Mouse (Mus musculus): ENCODE measurements around the gene Nelfb.
A peak's percentile ranks its signal among the peaks of the same experiment; 100 is the strongest.

Nelfb gene

DNA sequence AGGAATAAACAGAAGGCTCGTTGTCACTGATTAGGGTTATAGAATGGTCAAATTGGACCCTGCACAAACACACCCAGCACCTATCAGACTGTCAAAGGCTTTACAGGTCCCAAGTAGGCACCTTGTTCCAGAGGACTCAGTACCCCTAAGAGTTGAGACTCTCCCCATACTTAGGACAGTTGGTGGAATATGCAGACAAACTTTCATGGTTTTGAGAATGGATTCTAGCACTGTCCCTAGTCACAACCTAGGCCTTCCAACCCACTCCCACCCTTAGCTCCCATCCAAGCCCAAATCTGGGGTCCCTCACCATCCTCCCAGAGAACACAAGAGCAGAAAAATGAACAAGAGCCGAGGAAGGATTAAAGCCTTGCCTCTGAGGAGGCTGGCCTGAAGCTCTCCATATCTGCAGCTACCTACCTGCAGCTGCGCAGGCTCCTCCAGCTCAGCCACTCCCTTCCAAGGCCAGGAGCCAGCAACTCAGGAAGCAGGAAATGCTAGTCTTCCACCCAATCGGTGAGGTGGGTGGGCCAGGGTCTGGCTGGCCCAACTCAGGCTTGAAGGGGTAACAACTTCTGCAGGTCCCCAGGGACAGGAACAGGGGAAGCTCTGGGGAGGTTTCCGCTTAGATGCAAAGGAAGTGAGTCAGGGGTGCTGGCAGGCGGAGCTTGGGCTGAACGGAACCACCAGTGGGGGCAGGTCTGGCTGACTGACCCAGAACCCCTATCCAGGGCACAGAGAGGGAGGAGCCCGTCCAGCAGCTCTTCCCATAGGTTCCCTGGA lies 14.9 kb downstream of the Nelfb start, which contains the start of gene Tor4a:
Tor4a (minus strand) TSS at position 715 of the 783 bp plus-strand sequence.
- peak; percentile 71 for DNase-seq (ENCODE audit: low spot score)

DNA sequence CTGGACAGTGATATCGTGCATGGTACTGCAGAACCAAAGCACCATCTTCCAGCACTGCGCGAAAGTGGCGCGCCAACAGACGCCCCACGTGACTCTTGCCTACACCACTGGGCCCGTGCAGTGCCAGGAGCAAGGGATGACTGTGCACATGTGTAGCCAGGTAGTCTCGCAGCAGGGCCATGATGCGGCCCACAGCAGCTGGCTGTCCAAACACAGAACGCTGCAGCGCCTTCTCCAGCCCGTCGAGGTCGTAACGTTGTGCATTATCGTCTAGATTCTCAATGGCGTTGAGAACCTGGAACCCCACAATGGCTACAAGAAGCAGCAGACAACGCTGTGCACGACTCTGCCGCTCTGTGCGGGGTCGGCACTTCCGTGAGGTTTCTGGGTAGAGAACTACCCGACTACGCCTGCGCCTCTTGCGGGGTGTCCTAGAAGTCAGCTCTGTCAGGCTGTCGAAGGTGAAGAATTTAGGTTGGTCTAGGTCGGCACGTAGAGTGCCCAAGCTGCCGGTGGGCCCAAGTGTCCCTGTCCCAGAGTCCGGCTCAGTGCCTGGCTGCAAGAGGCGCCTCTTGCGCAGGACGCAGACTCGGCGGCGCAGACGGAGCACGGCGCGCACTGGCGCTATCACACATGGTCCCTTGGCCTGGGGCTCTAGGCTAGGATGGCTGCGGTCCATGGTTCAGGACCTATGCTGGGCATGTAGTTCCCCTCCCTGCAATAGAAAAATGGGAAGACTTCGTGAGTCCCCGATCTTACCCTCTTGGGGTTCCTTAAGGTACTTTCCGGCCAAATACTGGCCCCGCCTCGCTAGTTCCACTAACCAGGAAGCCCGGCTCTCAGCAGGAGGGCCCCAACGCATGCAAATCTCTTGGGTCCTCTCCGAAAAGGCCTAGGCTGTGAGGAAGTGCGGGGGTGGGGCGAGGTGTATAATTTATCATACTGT lies 15.8 kb downstream of the Nelfb start:
- peak; percentile 64 for DNase-seq (ENCODE audit: low spot score)

DNA sequence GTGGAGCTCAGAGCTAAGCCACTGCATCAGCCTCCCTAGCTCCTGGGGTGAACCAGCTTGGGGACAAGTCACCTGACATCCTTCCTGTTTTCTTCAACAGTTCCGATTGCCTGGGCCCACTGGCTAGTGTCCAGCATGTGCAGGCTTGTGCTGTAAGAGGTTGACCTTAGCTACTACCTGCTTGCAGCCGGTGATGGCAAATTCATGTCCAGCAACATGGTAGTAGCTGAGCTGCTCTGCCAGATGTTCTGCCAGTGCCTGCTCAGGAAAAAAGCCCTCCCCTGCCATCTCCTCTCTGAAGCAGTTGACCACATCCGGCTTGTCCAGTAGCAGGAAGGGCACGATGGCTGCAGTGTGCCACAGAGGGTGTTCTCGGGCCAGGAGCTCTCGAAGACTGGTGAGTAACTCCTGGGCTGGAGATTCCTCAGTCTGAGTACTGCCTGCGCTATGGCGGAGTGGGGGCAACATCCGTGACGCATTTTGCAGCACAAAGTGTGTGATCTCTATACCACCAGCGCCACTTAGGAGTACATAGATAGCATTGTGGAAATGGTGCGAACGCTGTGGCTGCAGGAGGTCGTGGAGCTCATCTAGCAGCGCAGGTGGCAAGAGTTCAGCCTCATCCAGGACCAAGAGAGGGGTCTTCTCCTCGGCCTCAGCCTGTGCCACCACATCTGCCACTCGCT lies 16.7 kb downstream of the Nelfb start:
- DNase-seq (ENCODE audit: low spot score): no peak

DNA sequence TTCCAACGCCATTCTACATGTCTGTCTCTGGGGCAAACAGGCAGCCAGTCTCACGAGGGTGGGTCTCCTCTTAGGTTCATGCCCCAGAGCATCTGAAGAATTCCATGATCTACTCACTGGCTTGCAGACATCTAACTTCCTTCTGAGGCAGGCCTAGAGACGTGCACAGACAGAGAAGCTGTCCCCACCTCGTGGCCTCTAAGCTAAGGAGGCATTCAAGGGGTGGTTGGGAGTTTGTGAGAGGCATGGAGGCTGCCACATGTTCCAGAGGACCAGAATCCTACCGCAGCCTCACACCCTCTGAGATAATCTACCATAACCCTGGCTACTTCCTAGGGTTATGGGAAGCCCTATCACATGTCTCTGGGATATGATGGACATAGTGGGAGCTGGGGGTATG lies 17.3 kb downstream of the Nelfb start:
- DNase-seq (ENCODE audit: low spot score): no peak

DNA sequence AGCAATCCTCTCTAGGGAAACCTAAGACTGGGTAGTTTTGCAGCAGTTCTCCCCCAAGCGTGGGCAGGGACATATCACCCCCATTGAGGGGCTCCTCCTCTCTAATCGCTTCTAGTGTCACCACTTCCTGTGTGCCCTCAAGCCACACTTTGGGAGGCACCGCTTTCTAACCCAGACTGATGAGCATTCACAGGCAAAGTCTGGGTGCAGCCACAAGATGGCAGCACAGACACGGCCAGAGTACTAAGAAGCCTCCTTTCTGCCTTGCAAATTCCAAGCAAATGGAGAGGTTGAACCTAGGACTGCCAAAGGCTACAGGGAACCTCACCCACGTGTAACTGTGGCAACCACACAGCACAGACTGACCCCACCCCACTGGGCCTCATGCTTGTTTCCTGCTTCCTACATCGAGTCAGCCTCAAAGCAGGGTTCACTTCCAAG lies 17.9 kb downstream of the Nelfb start:
- DNase-seq (ENCODE audit: low spot score): peak; percentile 71

DNA sequence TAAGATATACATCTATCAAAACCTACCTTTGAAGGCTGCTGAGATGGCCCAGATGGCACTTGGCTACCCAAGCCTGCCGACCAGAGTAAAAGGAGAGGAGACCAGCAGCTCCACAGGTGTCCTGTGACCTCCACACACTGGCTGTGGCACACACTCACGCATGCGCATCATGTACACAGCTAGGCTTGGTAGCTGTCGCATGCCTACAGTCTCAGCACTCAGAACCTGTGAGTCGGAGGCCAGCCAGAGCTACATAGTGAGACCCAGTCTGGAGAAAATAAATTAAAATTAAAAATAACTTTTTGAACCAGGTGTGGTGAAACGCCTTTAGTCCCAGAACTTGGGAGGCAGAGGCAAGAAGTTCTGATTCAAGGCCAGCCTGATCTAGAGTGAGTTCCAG lies 23.4 kb downstream of the Nelfb start:
- DNase-seq (ENCODE audit: low spot score): no peak

DNA sequence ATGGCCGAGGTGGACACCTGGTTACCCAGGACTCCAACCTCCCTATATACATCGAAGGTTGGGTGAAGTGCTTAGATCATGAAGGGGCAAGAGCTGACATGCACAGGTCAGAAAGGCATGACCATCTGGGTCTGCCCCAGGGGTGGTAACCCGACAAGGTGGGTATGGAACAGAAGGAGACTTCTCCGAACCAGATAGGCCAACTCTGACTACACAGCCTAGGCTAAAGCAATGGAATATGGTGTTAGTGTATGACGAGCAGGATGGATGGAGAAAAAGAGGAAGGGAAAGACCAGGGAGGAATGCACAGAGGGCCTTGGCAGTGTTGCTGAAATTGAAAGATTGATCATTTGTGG lies 24.7 kb downstream of the Nelfb start:
- DNase-seq (ENCODE audit: low spot score): no peak

DNA sequence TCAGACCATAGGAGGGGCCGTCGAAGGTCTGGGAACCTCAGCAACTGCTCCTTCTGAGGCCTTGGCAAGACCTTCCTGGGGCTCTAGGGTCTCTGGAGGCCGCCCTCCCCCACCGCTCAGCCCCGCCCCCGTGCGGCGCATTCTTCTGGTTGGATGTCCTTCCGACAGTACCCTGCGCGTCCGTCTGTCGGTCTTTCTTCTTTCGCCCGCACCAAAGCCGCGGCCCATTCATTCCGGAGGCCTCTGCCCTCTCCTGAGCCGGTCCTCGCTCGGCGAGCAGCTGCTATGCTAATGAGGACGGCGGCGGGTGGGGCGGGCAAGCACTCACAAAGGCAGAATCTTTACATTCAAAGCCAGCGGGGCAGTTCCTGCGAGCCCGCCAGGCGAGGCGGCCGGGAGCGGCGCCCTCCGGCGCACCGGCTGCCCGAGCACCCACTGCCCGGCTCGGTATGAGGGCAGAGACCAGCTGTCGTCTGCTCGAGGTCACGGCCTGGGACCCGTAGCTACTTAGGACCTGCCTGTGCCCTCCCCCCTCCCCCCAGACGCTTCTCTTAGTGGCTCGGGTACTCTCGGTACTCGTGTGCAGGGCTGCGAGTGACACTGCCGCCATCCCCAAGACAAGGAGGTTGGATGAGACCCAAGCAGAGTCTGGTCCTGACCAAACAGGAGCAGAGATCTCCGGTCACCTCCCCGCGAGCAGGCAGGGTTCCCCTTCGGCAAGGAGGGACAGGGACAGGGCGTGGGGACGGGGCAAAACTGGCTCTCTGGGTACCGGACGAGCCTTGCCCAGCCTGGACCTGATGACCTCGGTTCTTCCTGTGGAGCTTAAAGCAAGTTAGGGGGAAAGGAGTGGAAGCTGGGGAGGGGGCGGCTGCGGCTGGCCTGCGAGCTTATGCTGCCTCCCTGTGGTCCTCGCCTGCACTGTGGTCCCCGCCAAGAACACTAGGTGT lies 25.4 kb downstream of the Nelfb start:
- DNase-seq (ENCODE audit: low spot score): no peak

DNA sequence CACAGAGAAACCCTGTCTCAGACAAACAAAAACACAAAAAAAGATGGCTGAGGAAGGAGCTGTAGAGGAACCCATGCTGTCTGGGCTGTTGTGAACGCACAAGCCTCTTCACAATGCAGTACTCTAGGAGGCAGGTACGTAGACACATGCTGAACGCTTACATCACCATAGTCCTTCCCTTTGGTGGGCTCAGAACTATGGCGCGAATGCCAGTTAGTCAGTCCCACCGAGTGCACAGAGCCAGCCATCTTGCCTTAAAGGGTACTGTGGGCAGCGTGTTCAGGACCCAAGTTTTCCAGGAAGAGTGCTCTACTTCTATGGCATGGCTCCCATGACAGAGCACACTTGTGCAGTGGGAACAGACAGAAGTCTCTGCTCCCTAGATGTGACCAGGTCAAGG lies 26.8 kb downstream of the Nelfb start:
- DNase-seq (ENCODE audit: low spot score): no peak

DNA sequence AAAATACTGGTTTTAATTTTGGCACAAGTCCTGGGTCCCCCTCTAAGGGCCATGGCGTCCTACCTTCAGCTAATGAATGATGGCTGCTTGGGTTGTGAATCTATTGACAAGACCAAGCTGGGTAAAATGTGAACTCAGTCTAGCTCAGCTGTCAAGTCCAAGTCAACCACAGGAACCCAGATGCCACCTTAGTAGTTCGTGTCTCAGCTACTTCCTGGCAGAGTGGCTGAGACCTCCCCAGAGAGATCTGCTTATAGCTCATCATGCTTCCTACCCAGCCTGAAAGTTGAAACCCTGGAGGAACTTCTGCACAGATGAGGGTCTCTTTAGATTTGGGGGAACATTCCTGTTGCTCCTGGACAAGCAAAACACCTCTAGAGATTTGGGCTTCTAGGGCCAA lies 28.0 kb downstream of the Nelfb start:
- no peak for DNase-seq (ENCODE audit: low spot score)

DNA sequence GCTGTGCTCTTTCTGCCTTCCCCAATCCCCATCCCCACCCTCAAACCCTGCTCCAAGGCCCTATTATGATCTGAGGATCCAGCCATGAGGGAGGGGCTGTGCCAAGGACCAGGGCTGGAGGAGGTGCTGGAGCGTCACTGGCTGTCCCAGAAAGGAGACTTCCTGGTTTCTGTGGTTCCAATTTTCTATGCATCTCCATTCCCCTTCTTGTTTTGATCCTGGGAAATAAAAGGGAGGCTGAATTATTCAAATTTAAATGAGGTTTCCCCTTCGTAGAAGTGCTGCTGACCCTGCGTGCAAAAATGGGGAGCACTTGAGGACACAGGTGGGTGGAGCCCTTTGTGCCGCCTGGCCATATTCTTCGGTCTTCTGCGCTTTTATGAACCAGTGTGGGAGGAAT lies 28.6 kb downstream of the Nelfb start:
- no peak for DNase-seq (ENCODE audit: low spot score)

DNA sequence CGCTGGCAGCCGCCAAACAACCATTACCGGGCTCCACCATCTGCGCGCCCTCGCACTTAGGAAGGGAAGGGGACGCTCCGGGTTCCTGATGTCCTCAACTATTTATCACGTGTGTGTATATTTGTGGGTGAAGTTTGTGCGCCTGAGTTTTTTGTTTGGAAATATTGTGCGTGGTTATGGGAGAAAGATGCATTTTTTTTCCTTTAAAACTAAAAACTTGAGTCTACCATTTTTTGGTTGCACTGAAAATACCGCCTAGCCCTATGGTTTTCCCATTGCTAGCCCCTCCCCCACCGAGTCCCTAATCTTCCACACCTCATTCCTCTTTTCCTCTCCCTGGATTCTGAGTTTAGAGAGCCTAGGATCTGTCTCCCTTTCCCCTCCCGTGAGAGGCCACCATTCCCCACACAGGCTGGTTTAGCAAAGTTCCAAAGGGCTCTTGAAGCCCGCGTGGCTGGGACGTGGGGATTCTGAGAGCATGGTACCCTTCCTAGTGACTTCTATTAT lies 29.3 kb downstream of the Nelfb start:
- no peak for DNase-seq (ENCODE audit: low spot score)

DNA sequence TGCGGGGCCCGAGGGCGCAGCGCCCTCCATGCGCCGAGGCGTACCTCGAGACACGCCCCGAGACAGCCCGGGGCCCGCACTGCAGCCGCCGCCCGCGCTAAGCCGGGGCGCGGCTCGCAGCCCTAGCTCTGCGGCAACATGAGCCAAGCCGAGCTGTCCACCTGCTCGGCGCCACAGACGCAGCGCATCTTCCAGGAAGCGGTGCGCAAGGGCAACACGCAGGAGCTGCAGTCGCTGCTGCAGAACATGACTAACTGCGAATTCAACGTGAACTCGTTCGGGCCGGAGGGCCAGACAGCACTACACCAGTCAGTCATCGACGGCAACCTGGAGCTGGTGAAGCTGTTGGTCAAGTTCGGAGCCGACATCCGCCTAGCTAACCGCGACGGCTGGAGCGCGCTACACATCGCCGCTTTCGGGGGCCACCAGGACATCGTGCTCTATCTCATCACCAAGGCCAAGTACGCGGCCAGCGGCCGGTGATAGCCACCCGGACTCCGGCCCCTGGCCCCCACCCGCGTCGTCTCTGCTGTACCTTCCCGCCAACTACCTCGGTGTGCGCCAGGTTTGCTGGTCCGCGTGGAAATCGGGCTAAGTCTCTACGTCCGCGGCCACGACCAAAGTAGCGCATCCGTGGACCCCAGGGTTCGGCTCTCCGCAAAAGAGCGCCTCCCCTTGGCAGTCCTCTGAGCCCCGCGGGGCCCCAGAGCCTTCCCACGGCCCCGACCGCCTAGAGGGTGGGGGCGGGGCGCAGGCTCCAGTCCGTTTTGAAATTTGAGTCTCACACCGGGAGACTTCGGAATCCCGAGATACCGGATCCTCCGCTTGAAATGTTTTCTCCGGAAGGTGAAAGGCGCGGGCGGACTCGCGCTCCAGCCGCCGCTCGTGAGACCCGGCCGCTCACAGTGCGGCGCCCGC lies 30.1 kb downstream of the Nelfb start:
- DNase-seq (ENCODE audit: low spot score): peak; percentile 69

DNA sequence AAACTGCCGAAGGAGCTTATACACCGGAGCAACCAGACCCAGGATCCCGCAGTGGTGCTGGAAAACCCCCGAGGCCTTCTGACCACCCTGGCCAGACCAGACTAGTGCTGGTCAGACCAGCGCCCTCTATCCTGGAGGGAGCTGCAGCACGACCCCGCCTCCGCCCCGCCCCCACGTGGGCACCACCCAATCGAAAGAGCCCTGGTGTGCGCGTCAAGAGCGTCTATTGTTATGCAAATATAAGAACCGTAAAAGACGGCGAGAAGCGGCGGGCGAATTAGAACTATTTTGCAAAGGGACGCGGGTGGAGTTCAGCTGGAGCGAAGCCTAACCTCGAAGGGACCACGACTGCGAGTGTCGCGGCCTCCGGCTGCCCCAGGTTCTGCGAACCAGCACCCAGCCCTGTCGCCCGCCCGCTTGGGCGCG lies 30.8 kb downstream of the Nelfb start, which contains the start of gene Nrarp:
Nrarp (plus strand) TSS at position 281 of the 426 bp plus-strand sequence.
- peak; percentile 81 for DNase-seq (ENCODE audit: low spot score)

DNA sequence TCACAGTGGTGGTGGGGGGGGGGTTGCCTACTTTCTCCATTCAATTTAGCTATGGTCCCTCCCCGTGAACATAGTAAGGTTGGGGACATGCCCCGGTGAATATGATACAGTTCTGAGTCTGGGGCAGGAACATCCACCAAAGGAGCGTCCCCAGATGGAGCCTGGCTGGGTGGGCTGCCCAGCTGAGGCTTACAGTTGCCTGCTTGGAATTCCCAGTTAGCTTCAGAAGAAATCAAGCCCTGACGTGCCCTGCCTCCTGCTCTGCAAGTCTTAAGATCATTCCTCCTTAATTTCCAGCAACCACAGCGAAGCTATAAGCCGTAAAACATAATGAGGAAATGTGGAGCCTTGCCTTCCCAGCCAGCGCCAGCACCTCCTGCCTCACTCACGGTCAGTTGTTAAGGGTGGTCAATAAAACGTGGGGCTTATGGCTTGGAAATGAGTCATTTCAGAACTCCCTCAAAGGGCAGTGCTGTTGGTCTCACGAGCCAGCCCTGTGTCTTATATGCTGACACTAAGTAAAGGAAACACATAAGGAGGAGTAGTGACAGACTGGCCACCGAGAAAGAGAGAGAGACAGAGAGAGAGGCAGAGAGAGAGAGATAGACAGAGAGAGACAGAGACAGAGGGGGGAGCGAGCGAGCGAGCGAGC lies 31.6 kb downstream of the Nelfb start:
- no peak for DNase-seq (ENCODE audit: low spot score)

DNA sequence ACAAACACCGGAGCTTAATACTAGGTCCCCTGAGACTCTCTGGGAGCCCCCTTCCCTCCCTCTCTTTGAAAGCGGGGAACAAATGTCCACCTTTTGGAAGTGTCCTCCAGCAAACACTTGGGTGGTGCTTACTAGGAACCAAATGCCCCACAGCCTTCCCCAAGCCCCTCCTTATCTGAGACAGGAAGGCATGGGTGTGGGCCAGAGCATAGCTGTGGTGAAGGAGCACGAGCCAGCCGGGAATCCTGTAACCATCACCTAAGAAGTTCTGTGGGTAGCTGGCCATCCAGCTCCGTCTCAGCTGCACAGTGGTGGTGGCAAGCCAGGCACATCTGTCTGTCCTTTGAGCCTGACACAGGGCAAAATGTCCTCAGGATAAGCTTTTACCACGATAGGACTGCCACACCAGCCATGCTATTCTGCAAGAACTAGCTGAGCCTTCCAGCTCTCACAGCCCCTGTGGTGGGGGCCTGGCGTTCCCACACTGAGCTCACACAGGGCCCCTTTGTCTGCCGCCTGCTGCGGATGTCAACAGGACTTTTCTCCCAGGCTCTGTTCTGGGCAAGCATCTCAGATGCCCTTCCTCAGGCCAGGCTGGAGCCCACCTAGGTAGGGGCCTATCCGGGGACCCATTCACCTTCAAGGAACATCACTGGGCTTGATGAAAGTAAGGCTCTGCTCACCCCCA lies 32.9 kb downstream of the Nelfb start:
- no peak for DNase-seq (ENCODE audit: low spot score)

DNA sequence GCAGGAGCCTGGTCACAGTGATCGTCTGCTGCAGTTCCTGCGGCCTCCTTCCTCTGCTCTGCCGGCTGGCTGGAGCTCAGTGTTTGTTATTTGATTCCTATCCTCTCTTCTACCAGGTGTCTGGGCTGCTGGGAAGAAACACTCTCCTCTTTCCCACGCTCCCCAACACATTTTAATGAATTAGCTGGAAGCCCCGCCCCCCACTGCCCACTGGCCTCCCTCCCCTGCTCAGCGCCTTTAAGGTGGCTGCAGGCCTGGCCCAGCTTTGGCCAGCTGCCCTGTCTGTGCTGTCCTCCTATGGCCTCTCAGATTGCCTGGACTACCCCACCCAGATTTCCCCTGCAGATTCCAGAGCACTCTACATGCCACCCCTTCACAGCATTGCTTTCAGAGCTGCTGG lies 33.6 kb downstream of the Nelfb start:
- DNase-seq (ENCODE audit: low spot score): no peak

DNA sequence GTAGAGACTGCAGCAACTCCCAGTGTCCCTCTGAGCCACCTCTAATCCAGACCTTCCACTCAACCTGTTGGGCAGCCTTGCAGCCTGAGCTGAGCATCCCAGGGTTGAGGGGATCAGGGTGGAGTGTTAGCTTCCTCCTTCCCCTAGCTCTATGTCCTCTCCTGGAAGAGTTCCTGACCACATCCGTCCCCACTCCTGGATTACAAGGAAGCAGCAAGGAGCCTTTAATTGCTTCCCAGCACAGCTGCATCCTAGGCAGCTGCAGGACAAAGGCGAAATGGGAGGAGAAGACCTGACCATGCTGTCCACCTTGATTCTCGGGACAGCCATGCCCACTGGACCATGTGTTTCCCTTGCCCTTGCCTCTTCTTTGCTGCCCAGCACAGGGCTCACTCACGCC lies 34.2 kb downstream of the Nelfb start:
- DNase-seq (ENCODE audit: low spot score): no peak

DNA sequence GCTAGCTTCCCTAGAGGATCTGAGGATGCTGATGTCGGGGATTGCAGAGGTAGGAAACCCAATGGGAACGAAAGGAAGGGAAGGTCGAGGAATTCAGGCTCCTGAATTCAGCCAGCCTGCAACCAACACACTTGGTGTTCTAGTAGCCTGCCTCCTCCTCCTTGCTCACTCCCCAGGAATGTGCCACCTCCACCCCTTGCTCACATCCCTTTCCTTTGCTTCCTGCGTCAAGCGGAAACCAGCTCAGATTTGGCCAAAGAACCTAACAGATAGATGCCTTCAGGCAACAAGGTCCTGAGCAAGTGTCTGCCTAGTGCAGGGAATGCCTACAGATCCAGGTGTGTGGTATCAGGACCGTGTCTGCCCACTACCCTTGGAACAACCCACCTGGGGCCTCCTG lies 34.7 kb downstream of the Nelfb start:
- no peak for DNase-seq (ENCODE audit: low spot score)
